Mouse (Mus musculus): ENCODE measurements at regions not wholly inside any gene's neighbourhood (a gene's known extent, or its start where the extent isn't known, plus 50 kb on each side); places are given as distances from the start of the nearest gene placed in this dataset.

GRCm38 (mm10) chr3:9959716-9960661 lies 127.9 kb upstream of the Gm9833 start:
- DNase-seq = no peak

- peak; percentile 66 for DNase-seq
These were observed 127.2 kb upstream of the Gm9833 start for GRCm38 (mm10) chr3:9960696-9961095.
